ENCODE assay signal across 16 mouse cellular contexts in the genomic region with DNA sequence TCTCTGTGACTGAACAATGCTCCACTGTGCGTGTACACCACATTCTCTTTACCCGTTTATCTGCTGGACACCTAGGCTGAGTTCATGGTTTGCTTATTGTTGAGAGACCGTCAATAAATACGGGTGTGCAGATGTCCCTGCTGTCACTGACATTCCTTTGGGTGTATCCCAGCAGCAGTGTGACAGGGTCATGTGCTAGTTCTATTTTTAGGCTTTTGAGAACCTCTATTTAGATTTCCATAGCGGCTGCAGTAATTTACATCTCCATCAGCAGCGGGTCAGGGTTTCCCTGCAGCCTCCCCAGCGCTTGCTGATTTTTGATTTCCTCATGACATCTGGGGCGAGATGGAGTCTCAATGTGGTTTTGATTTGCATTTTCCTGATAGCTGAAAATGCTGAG.
A peak's percentile ranks its signal among the peaks of the same experiment; 100 is the strongest.
DNase-seq lines count a peak whose midpoint lies in the region; ATAC-seq and TF ChIP-seq lines count a peak whose summit lies in the region.
"Had no signal": no experiment of that assay in that cellular context is flagged by ENCODE, and none has a peak within 500 bp of the region (broad histone marks: within the 10 kb centered on the region; RNA-seq: fewer than 3 reads in every experiment).

No protein-coding gene starts in this region.

- TF ChIP-seq POLR2A in kidney, adult 2 months (IDR thresholded peaks at IDR 0.05; ENCODE audit: low read depth, low read length), result no peak

- intact Hi-C loops in gastrocnemius, adult 2 months (cut with DNase I), result no loop called here
- intact Hi-C loops in gastrocnemius, postnatal 14 days (cut with DNase I; ENCODE audit: low total_unique reads), result loop anchor here (10.0 kb wide), 1 partner anchor 46 kb away; no protein-coding TSS in a partner anchor

- 14% methylated on average over 8 of the region's 8 CpGs for WGBS in neural tube, embryonic 15.5 days
- WGBS in hindbrain, embryonic 16.5 days, result 15% methylated on average over 8 of the region's 8 CpGs
- 70% methylated on average over 8 of the region's 8 CpGs for WGBS in kidney, adult 2 months

- ATAC-seq in neural tube, embryonic 15.5 days (ENCODE audit: low FRiP score), result no peak
- ATAC-seq in hindbrain, embryonic 16.5 days, result no peak
- ATAC-seq: Patski had no signal

- no peaks in the 10 kb centered on the region for H3K36me3 ChIP-seq in neural tube, embryonic 15.5 days
- no peaks in the 10 kb centered on the region for H3K36me3 ChIP-seq in hindbrain, embryonic 16.5 days (ENCODE audit: control insufficient read depth, insufficient read depth, low read length)
- H3K36me3 ChIP-seq in kidney, adult 2 months (ENCODE audit: control insufficient read depth, insufficient read depth, low read length), result no peaks in the 10 kb centered on the region; the same call in 1 of the 2 replicates
- H3K36me3 ChIP-seq: neural tube, embryonic 12.5 days had no signal

- no peaks in the 10 kb centered on the region for H3K9me3 ChIP-seq in neural tube, embryonic 15.5 days (replicated peaks)
- H3K9me3 ChIP-seq in hindbrain, embryonic 16.5 days (ENCODE audit: control insufficient read depth, low read length), result no peaks in the 10 kb centered on the region
- H3K9me3 ChIP-seq: neural tube, embryonic 12.5 days had no signal

- H3K9ac ChIP-seq in neural tube, embryonic 15.5 days (replicated peaks), result no peak overlapping the region
- H3K9ac ChIP-seq in hindbrain, embryonic 16.5 days (ENCODE audit: low read depth, low read length), result no peak overlapping the region
- H3K9ac ChIP-seq: neural tube, embryonic 12.5 days had no signal

- no peaks in the 10 kb centered on the region for H3K27me3 ChIP-seq in neural tube, embryonic 15.5 days (replicated peaks)
- H3K27me3 ChIP-seq in hindbrain, embryonic 16.5 days (replicated peaks; ENCODE audit: control insufficient read depth, insufficient read depth, low read length), result no peaks in the 10 kb centered on the region
- no peaks in the 10 kb centered on the region for H3K27me3 ChIP-seq in kidney, adult 2 months (replicated peaks; ENCODE audit: control insufficient read depth, insufficient read depth, low read length)
- H3K27me3 ChIP-seq: neural tube, embryonic 12.5 days; Patski had no signal

- peaks cover 2% of the 10 kb centered on the region; the same call in 1 of the 2 replicates for H3K4me1 ChIP-seq in neural tube, embryonic 15.5 days
- H3K4me1 ChIP-seq in hindbrain, embryonic 16.5 days (ENCODE audit: control insufficient read depth, insufficient read depth, low read depth, low read length), result peaks cover 5% of the 10 kb centered on the region
- peaks cover 16% of the 10 kb centered on the region for H3K4me1 ChIP-seq in kidney, adult 2 months (ENCODE audit: control insufficient read depth, insufficient read depth, low read length)
- H3K4me1 ChIP-seq: neural tube, embryonic 12.5 days had no signal

- peak overlapping the region; percentile 64 for H3K4me3 ChIP-seq in gastrocnemius, adult 2 months
- no peak overlapping the region for H3K4me3 ChIP-seq in neural tube, embryonic 15.5 days (replicated peaks)
- no peak overlapping the region for H3K4me3 ChIP-seq in hindbrain, embryonic 16.5 days (ENCODE audit: low read length)
- no peak overlapping the region for H3K4me3 ChIP-seq in kidney, adult 2 months (ENCODE audit: insufficient read depth, low read depth, low read length)
- H3K4me3 ChIP-seq: left cerebral cortex, adult 2 months; neural tube, embryonic 12.5 days had no signal

- H3K4me2 ChIP-seq in neural tube, embryonic 15.5 days, result no peak overlapping the region
- peak overlapping the region; percentile 6; the same call in 1 of the 2 replicates for H3K4me2 ChIP-seq in hindbrain, embryonic 16.5 days (ENCODE audit: low read length)
- H3K4me2 ChIP-seq: neural tube, embryonic 12.5 days had no signal

- no peak for DNase-seq in gastrocnemius, adult 2 months
- no peak for DNase-seq in gastrocnemius, postnatal 14 days
- DNase-seq in neural tube, embryonic 10.5 days (ENCODE audit: extremely low spot score, low spot score), result peak; percentile 31
- DNase-seq in left cerebral cortex, adult 8-10 months (ENCODE audit: low spot score in 2 of 2), result no peak
- DNase-seq in kidney, adult 2 months, result no peak
- no peak for DNase-seq in lung, postnatal 25 days (ENCODE audit: low spot score)
- DNase-seq: adrenal gland, postnatal 25 days; cerebellum, adult 8-10 months; lung, adult 18-20 months had no signal

- TF ChIP-seq CTCF in gastrocnemius, adult 2 months (IDR thresholded peaks at IDR 0.05), result no peak
- TF ChIP-seq CTCF in kidney, adult 2 months (conservative IDR thresholded peaks at IDR 0.05; ENCODE audit: insufficient read depth, insufficient read length, low read depth, low read length), result no peak

- peak overlapping the region; percentile 83 for H3K27ac ChIP-seq in gastrocnemius, adult 2 months
- no peak overlapping the region for H3K27ac ChIP-seq in neural tube, embryonic 15.5 days (replicated peaks)
- H3K27ac ChIP-seq in hindbrain, embryonic 16.5 days (ENCODE audit: low read depth, low read length), result no peak overlapping the region
- no peak overlapping the region for H3K27ac ChIP-seq in kidney, adult 2 months (ENCODE audit: insufficient read depth, low read depth, low read length)
- H3K27ac ChIP-seq: kidney, postnatal 0 days; left cerebral cortex, adult 2 months; neural tube, embryonic 12.5 days; stomach, postnatal 0 days had no signal
